Mouse (Mus musculus): Measurements from ENCODE around the gene Fnd3c2. TPM values are rescaled to one million over a fixed set of nuclear protein-coding genes. Genes with fewer than 3 reads are reported as not detected.

Gene Fnd3c2
- not detected in 2 replicates for polyA plus RNA-seq (2015; fragmentation: Nextera tagmentation; extraction: Ambion mirVana)

DNA sequence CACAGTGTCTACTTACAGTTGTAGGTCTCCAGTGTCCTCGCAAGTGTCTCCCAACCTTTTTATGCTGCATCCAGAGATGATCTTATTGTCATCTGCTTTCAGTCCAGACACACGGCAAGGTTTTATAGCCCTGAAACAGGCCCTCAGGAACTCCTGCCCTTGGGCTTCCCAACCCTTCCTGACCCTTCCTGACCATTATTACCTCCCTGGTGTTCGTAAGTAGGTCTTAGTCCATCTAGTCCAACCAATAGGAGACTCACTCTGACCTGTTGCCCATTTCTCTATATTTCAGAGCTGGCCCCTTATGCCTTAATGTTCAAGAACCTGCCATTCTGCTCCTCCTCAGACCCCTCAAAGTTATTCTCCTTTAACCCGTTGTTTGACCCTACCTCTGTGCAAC lies at the start of gene Fnd3c2:
Gene Fnd3c2, minus strand, starts transcription at position 101 of the 400 bp plus-strand sequence.

GRCm38 (mm10) chrX:106221058-106221457 lies 34.1 kb downstream of the Fnd3c2 start, which contains the start of gene Taf9b:
Gene Taf9b (minus strand): TSS chrX:106221158.

DNA sequence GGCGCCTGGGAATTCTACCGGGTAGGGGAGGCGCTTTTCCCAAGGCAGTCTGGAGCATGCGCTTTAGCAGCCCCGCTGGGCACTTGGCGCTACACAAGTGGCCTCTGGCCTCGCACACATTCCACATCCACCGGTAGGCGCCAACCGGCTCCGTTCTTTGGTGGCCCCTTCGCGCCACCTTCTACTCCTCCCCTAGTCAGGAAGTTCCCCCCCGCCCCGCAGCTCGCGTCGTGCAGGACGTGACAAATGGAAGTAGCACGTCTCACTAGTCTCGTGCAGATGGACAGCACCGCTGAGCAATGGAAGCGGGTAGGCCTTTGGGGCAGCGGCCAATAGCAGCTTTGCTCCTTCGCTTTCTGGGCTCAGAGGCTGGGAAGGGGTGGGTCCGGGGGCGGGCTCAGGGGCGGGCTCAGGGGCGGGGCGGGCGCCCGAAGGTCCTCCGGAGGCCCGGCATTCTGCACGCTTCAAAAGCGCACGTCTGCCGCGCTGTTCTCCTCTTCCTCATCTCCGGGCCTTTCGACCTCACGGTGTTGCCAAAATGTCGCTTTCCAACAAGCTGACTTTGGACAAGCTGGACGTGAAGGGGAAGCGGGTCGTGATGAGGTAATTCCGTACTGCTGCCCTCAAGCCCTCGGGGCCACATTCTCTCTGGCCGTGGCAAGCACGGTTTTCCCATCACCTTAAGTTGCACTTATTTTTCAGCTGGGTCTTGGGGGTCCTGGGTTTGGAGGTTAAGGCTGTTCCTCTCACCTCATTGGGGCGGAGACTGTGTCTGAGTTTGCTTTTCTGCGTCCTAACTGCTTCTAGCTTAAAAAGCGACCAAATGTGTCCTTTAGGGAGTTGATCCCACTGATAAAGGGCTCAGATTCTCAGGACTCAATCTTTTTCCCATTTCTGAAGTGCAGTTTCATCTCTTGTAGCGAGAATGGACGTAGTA lies 68.2 kb downstream of the Fnd3c2 start, which contains the start of gene Pgk1:
Gene Pgk1, plus strand, starts transcription at position 388 of the 937 bp plus-strand sequence.

Other genes with a start within 250 kb of the Fnd3c2 start
- gene Magt1, start 243.5 kb downstream of the Fnd3c2 start, polyA plus RNA-seq (2015; fragmentation: Nextera tagmentation; extraction: Ambion mirVana): 22.6 and 26.5 TPM in 2 replicates
- gene Cox7b, start 239.7 kb downstream of the Fnd3c2 start, polyA plus RNA-seq (2015; fragmentation: Nextera tagmentation; extraction: Ambion mirVana): 308 and 316 TPM in 2 replicates
- gene Atp7a, start 228.1 kb downstream of the Fnd3c2 start, polyA plus RNA-seq (2015; fragmentation: Nextera tagmentation; extraction: Ambion mirVana): 4.7 and 6.3 TPM in 2 replicates
- 3.2 and 4.4 TPM in 2 replicates for gene Tlr13, start 112.2 kb downstream of the Fnd3c2 start, polyA plus RNA-seq (2015; fragmentation: Nextera tagmentation; extraction: Ambion mirVana)
- gene Pgk1, start 68.3 kb downstream of the Fnd3c2 start, polyA plus RNA-seq (2015; fragmentation: Nextera tagmentation; extraction: Ambion mirVana): 104 and 111 TPM in 2 replicates
- gene Taf9b, start 34.2 kb downstream of the Fnd3c2 start, polyA plus RNA-seq (2015; fragmentation: Nextera tagmentation; extraction: Ambion mirVana): 7.5 and 7.6 TPM in 2 replicates
- gene Fndc3c1, start 230.0 kb upstream of the Fnd3c2 start, polyA plus RNA-seq (2015; fragmentation: Nextera tagmentation; extraction: Ambion mirVana): not detected in 2 replicates

Data from spleen, postnatal 0 days (tissue).